Mouse (Mus musculus): ENCODE measurements around the gene Prkce. TPM values are rescaled to one million over a fixed set of nuclear protein-coding genes. Genes with fewer than 3 reads are reported as not detected.

Gene Prkce
- polyA plus RNA-seq, 1 experiment = 4.8 TPM

DNA sequence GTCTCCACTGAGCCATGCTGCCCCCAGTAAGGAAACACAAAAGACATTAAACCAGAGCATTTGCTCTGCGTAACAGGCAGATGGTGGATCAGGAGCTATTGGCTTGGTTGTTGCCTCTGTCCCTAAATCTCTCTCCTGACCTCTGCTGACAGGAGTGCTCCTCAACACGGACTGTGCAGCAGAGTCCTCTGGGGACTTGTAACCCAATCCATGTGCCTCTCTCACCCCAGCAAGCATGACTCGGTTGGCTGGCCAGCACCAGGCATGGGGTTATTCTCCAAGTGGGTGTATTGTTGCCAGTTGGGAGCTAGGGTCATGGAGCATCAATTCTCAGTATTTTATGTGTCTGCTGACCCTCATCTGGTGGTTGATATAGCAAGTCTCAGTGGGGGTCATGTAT, 295.8 kb downstream of the Prkce start:
- Histone ChIP-seq H3K4me1 (ENCODE audit: control insufficient read depth, insufficient read depth, low read length) (peaks cover 2% of the 10 kb centered on the region; the same call in 1 of the 2 replicates), H3K27ac (ENCODE audit: control insufficient read depth, insufficient read depth, low read depth, low read length, poor library complexity) (no peak overlapping the region), H3K4me3 (replicated peaks; ENCODE audit: control insufficient read depth, low read depth, low read length) (no peak overlapping the region)
- TF ChIP-seq POLR2A (IDR thresholded peaks at IDR 0.05; ENCODE audit: borderline replicate concordance, control insufficient read depth, low read depth, low read length) = no peak
- no peak for TF ChIP-seq CTCF (IDR thresholded peaks at IDR 0.05; ENCODE audit: control insufficient read depth, insufficient read depth, low read length)
- WGBS = 79% methylated on average over 3 of the region's 3 CpGs

DNA sequence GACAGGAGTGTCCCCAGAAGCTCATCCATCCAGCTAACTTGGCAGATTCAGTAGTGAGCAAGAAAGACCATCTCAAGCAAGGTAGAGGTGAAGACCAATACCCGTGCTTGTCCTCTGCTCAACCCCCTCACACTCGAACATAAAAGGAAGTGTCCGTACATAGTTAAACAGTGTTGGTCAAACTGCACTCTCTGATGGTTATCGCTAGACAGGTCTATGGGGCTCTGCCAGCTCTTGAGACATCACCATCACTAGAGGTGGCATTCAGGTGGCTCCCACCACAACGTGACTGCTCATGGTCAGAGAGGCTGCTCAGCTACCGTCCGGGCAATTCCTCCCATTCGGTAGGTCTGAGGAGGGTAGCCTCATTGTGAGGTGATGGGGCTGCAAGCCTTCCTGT, 296.6 kb downstream of the Prkce start:
- Histone ChIP-seq H3K27ac (ENCODE audit: control insufficient read depth, insufficient read depth, low read depth, low read length, poor library complexity) (no peak overlapping the region), H3K4me1 (ENCODE audit: control insufficient read depth, insufficient read depth, low read length) (peaks cover 2% of the 10 kb centered on the region; the same call in 1 of the 2 replicates), H3K4me3 (replicated peaks; ENCODE audit: control insufficient read depth, low read depth, low read length) (no peak overlapping the region)
- 80% methylated on average over 8 of the region's 8 CpGs for WGBS
- TF ChIP-seq POLR2A (IDR thresholded peaks at IDR 0.05; ENCODE audit: borderline replicate concordance, control insufficient read depth, low read depth, low read length) (no peak), CTCF (IDR thresholded peaks at IDR 0.05; ENCODE audit: control insufficient read depth, insufficient read depth, low read length) (no peak)

DNA sequence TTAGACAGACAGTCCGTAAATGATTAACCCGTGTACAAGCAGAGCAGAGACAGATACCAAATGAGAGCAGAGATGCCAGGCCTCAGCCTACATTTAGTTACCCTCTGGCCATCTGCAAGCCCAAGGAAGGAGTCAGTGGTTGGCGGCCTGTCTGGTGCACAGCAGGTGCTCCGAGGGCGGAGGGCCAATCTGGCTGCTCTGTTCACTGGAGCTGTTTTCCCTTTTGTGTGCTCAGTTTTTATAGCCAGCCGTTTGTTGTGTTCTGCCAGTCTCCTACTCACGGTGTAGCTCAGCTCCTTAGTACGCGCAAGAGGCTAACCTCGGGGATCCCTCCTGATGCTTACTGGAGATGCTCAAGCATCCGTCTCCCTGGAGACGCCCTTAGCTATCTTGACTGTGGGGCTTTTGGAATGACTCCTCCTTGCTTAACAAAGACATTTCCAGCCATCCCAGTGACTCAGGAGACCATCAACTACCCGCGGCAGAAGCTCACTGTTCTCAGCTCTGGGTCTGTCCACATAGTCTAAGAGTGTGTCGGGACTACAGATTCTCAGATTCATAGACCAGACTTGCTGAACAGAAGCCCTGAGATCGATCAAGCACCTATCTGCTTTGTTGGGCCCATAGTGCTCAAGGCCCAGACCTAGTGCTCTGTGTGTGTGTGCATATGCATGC, 297.2 kb downstream of the Prkce start:
- 89% methylated on average over 16 of the region's 16 CpGs for WGBS

DNA sequence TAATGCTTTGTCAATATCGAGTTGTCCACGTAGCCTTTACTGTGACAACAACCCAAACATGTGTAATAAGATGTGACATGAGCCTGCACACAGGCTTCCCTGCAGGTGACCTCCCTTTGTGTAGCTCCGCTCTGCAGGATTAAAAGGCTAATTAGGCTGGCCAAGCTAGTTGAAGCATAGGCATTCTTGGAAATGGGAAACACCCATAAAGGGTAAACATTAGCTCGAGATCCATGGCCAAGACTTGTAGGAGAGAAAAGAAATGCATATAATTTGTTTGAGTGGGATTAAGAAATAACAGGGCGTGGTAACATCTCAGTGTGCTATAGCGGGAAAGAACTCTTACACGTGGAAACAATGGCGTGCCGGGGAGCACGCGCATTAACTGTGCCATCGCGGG, 298.3 kb downstream of the Prkce start:
- no peak overlapping the region for H3K27ac ChIP-seq (ENCODE audit: control insufficient read depth, insufficient read depth, low read depth, low read length, poor library complexity)
- TF ChIP-seq POLR2A (IDR thresholded peaks at IDR 0.05; ENCODE audit: borderline replicate concordance, control insufficient read depth, low read depth, low read length) (no peak), CTCF (IDR thresholded peaks at IDR 0.05; ENCODE audit: control insufficient read depth, insufficient read depth, low read length) (no peak)
- H3K4me3 ChIP-seq (replicated peaks; ENCODE audit: control insufficient read depth, low read depth, low read length) = no peak overlapping the region
- WGBS = 88% methylated on average over 13 of the region's 13 CpGs
- H3K4me1 ChIP-seq (ENCODE audit: control insufficient read depth, insufficient read depth, low read length) = peaks cover 2% of the 10 kb centered on the region; the same call in 1 of the 2 replicates

More for the DNA sequence above, 297.2 kb downstream of the Prkce start:
- Histone ChIP-seq H3K27ac (ENCODE audit: control insufficient read depth, insufficient read depth, low read depth, low read length, poor library complexity) (no peak overlapping the region), H3K4me1 (ENCODE audit: control insufficient read depth, insufficient read depth, low read length) (peaks cover 2% of the 10 kb centered on the region; the same call in 1 of the 2 replicates), H3K4me3 (replicated peaks; ENCODE audit: control insufficient read depth, low read depth, low read length) (no peak overlapping the region)
- TF ChIP-seq POLR2A (IDR thresholded peaks at IDR 0.05; ENCODE audit: borderline replicate concordance, control insufficient read depth, low read depth, low read length) = no peak
- no peak for TF ChIP-seq CTCF (IDR thresholded peaks at IDR 0.05; ENCODE audit: control insufficient read depth, insufficient read depth, low read length)

DNA sequence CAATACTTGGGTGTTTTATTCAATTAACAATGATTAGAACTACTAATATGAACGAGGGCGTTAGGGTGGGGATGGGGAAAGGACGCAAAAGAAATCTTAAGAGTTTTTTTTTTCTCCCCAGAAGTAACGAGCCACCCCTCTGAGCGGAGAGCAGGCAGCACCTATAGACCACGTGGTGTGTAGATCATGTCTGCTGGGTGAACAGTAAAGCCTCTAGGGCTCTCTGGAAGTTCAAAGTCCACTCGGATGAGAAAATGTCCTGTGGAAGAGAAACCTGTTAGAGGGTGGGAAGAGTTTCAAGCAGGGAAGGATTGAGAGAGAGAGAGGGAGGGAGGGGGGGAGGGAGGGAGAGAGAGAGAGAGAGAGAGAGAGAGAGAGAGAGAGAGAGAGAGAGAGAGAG, 298.8 kb downstream of the Prkce start:
- no peak overlapping the region for H3K27ac ChIP-seq (ENCODE audit: control insufficient read depth, insufficient read depth, low read depth, low read length, poor library complexity)
- peaks cover 2% of the 10 kb centered on the region; the same call in 1 of the 2 replicates for H3K4me1 ChIP-seq (ENCODE audit: control insufficient read depth, insufficient read depth, low read length)
- WGBS = 81% methylated on average over 7 of the region's 7 CpGs
- H3K4me3 ChIP-seq (replicated peaks; ENCODE audit: control insufficient read depth, low read depth, low read length) = no peak overlapping the region
- TF ChIP-seq POLR2A (IDR thresholded peaks at IDR 0.05; ENCODE audit: borderline replicate concordance, control insufficient read depth, low read depth, low read length) (no peak), CTCF (IDR thresholded peaks at IDR 0.05; ENCODE audit: control insufficient read depth, insufficient read depth, low read length) (no peak)

DNA sequence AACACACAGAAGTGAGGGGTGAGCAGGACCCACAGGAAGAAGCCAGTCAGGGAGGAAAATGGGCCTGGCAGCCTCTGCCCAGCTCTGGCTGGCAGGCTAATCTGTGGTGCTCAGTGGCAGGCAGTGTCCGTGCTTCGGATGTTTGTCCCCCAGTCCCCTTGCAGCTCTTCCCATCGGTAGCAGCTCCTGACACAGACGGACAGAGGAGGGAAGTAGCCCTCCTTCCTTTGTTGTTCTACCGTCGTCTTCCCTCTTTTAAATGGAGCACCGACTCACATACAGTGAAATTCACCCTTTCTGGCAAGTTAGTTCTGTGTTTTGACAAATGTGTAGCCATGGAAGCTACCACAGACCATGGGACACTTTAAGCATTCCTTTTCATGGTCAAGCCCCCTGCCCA, 299.3 kb downstream of the Prkce start:
- 62% methylated on average over 7 of the region's 7 CpGs for WGBS

DNA sequence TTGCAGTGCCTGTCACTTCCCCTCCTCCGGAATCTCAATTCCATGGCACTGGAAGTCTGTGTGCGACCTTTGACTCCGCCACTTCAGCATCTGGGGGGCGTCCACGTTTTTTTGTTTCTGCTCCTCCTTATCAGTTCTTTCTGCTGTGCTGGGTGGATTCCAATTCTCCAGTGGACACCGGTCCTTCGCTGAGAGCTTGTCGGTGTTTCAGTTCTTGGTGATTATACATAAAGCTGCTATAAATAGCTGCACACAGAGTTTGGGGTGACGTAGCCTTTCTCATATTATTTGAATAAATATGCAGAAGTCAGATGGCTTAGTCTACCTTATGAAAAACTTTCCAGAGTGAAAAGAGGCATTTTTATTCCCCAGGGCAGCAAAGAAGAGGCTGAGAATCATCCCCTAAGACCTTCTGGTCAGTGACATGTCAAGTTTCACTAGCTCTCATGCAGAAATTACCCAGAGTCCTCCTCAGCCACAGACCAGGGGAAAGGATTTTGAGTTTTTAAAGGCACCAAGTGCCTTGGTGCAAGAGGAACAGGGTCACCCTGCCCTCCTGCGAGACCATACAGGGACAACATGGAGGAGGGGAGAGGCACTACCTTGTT, 299.8 kb downstream of the Prkce start:
- H3K4me1 ChIP-seq (ENCODE audit: control insufficient read depth, insufficient read depth, low read length) = peaks cover 2% of the 10 kb centered on the region; the same call in 1 of the 2 replicates

More for the DNA sequence above, 299.3 kb downstream of the Prkce start:
- Histone ChIP-seq H3K4me1 (ENCODE audit: control insufficient read depth, insufficient read depth, low read length) (peaks cover 2% of the 10 kb centered on the region; the same call in 1 of the 2 replicates), H3K27ac (ENCODE audit: control insufficient read depth, insufficient read depth, low read depth, low read length, poor library complexity) (no peak overlapping the region), H3K4me3 (replicated peaks; ENCODE audit: control insufficient read depth, low read depth, low read length) (no peak overlapping the region)
- no peak for TF ChIP-seq CTCF (IDR thresholded peaks at IDR 0.05; ENCODE audit: control insufficient read depth, insufficient read depth, low read length)
- no peak for TF ChIP-seq POLR2A (IDR thresholded peaks at IDR 0.05; ENCODE audit: borderline replicate concordance, control insufficient read depth, low read depth, low read length)

DNA sequence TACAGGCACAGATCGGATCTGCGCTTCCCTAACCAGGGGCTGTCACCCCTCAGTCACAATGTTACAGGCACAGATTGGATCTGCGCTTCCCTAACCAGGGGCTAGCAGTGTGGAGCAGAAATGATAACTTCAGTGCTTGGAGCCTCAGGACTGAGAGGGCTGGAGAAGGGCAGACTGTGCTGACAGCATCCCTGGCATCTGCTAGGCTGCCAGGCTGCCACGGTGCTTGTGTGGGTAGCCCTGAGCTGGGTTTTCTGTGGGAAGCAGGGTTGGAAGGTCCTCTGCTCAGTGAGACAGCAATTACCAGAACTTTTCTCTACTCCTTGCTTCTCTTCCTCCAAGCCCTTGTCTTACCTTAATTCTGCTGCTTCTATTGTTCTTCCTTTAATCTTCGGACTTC, 300.4 kb downstream of the Prkce start:
- 86% methylated on average over 5 of the region's 5 CpGs for WGBS
- peak overlapping the region; percentile 40 for H3K27ac ChIP-seq (ENCODE audit: control insufficient read depth, insufficient read depth, low read depth, low read length, poor library complexity)
- TF ChIP-seq CTCF (IDR thresholded peaks at IDR 0.05; ENCODE audit: control insufficient read depth, insufficient read depth, low read length) = no peak
- no peak for TF ChIP-seq POLR2A (IDR thresholded peaks at IDR 0.05; ENCODE audit: borderline replicate concordance, control insufficient read depth, low read depth, low read length)
- no peak overlapping the region for H3K4me3 ChIP-seq (replicated peaks; ENCODE audit: control insufficient read depth, low read depth, low read length)
- peaks cover 2% of the 10 kb centered on the region; the same call in 1 of the 2 replicates for H3K4me1 ChIP-seq (ENCODE audit: control insufficient read depth, insufficient read depth, low read length)

More for the DNA sequence above, 299.8 kb downstream of the Prkce start:
- H3K27ac ChIP-seq (ENCODE audit: control insufficient read depth, insufficient read depth, low read depth, low read length, poor library complexity) = peak overlapping the region; percentile 40
- H3K4me3 ChIP-seq (replicated peaks; ENCODE audit: control insufficient read depth, low read depth, low read length) = no peak overlapping the region
- TF ChIP-seq POLR2A (IDR thresholded peaks at IDR 0.05; ENCODE audit: borderline replicate concordance, control insufficient read depth, low read depth, low read length) (no peak), CTCF (IDR thresholded peaks at IDR 0.05; ENCODE audit: control insufficient read depth, insufficient read depth, low read length) (no peak)
- 63% methylated on average over 10 of the region's 10 CpGs for WGBS

Data from bone marrow, adult 2 months (tissue).